Mouse (Mus musculus): ENCODE measurements around the gene Galt. TPM values are rescaled to one million over a fixed set of nuclear protein-coding genes. Genes with fewer than 3 reads are reported as not detected.

The Galt gene
- total RNA-seq (2022), result 10 to 100 TPM; 52.0 to 67.1 (median 53.6) TPM

- DNase-seq (ENCODE audit: low spot score in 2 of 2), result no peak
Observed at GRCm38 (mm10) chr4:41754797-41755337, at the start of gene Galt. Gene Galt (plus strand): TSS chr4:41755228.

DNA sequence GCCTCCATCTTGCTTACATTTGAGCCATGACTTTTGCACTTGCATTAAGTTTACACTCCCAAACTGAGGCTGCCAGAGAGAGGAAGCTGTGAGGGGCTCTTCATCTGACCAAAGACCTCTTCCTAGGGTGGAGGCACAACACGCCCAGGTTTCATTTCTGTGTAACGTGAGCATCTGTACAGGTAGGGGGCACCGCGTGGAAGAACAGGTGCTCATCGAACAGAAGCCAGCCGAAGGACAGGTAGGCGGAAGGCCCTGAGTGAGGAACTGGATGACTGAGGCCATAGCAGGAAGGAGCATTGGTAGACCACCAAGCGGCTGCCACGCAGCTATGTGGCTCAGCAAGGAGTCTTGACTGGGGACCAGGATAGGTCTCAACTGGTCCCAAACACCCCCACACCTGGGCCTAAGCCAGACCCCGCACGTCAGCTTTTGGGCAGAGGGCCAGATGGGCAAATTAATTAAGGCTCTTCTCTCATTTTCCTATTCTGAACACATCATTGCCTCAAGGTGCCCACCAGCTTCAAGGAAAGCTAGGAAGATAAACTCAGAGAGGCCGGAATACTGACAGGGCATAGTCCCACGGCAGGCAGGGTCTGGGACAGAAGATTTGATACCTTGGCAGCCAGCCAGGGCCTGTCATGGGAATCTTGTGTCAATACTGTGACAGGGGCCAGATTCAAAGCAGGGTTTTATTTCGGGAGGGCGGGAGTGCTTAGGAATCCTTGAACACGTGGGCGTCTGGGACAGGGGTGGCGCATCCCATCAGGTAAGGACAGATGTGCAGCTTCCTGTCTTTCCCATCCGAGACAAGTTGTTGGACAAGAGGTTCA lies 48.9 kb upstream of the Galt start:
- no peak for DNase-seq (ENCODE audit: low spot score in 2 of 2)

DNA sequence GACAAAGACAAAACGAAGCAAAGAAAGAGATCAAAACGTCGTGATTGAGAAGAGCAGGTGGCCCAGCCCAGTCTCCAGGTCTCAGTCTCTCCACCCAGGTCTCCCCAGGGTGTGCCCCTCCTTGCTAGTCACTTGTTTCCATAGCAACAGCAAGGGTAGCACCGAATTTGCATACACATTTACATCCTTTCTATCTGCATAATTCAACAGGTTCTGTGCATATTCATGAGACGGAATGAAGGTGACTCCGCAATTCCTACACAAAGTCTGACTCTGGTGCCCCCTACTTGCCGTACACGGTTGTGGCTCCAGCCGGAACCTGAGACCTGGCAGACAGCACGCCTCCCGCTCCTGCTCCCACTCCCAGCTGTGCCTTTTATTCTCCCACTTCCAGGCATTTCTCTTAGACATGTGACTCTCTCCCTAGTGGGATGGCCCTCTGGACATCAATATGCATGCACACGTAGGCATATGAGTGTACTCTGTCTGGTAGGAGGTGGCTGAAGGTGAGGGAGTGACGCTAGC lies 48.0 kb upstream of the Galt start:
- peak; percentile 69 to 75 for DNase-seq (ENCODE audit: low spot score in 2 of 2)

- DNase-seq (ENCODE audit: low spot score in 2 of 2), result no peak
Observed at GRCm38 (mm10) chr4:41708192-41708745, 46.8 kb upstream of the Galt start.

GRCm38 (mm10) chr4:41710229-41710628 lies 44.8 kb upstream of the Galt start:
- DNase-seq (ENCODE audit: low spot score in 2 of 2), result no peak

DNA sequence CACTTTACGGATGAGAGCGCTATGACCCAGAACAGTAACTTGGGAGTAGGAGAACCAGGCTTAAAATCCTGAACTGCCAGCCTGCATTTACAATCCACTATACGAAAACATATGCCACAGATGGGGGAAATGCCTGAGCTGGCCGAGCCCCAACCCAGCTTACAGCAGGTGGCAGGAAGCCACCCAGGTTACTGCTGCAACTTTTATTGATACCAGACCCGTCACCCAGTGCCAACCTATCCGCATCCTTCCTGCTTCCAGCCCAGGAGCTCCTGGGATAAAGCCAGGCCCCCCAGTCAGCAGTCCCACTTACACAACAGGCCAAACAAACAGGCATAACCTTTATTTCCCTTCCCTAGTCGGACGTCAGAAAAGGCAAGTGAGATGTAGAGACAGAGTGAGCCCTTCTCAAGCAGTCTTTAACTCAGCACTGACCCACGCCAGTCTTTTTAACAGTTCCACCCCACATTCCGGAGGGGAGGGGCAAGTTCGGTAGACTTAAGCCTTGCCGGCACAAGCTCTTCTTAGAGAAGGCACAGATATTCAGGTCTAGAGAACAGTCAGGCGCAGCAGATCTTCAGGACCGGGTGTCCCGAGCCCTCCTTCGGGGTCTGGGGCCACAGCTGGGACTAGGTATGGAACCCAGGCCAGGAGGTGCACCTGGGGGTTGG lies 43.2 kb upstream of the Galt start:
- peak in 1 of 2 experiments; percentile 46 for DNase-seq (ENCODE audit: low spot score in 2 of 2)

- DNase-seq (ENCODE audit: low spot score in 2 of 2), result no peak
Observed at GRCm38 (mm10) chr4:41712421-41713196, 42.4 kb upstream of the Galt start.

- DNase-seq (ENCODE audit: low spot score in 2 of 2), result peak; percentile 68 to 74
Observed at GRCm38 (mm10) chr4:41713197-41714067, 41.6 kb upstream of the Galt start, which contains the start of gene Rpp25l. Gene Rpp25l (minus strand): TSS chr4:41713534.

- peak; percentile 71 to 75 for DNase-seq (ENCODE audit: low spot score in 2 of 2)
Observed at GRCm38 (mm10) chr4:41714276-41714675, 40.8 kb upstream of the Galt start.

DNA sequence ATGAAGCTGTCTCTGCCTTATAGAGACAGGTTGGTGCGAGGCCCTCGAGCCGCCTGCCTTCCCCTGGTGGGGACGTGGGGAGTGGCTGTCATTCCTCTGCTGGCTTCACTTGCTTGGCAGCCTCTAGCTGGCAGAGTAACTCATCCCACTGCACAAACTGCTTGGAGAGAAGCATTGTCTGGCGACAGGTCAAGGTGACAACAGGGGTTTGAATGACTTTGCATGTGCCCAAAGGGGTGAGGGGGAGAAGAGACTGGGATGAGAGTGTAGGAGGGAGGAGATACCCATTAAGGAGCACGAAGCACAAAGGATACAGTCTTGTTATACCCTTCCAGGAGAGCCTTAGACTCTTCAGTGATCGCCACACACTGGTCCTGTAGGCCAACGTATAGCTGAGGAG lies 39.9 kb upstream of the Galt start:
- no peak for DNase-seq (ENCODE audit: low spot score in 2 of 2)

DNA sequence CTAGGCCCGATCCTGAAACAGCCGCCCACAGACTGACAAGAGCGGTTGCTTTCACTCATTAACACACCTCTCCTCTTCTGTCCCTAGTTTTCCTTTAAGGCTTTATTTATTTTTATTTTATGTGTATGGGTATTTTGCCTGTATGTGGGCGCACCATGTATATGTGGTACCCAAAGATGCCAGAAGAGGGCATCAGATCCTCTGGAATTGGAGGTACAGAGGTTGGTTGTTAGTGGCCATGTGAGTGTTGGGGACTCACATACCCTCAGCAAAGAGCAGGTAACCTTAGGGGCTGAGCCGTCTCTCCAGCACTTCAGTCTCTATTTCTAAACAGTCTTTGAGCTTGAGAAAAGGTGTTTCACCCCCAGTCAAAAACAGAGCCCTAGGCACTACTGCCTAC lies 39.4 kb upstream of the Galt start:
- peak in 1 of 2 experiments; percentile 49 for DNase-seq (ENCODE audit: low spot score in 2 of 2)

DNA sequence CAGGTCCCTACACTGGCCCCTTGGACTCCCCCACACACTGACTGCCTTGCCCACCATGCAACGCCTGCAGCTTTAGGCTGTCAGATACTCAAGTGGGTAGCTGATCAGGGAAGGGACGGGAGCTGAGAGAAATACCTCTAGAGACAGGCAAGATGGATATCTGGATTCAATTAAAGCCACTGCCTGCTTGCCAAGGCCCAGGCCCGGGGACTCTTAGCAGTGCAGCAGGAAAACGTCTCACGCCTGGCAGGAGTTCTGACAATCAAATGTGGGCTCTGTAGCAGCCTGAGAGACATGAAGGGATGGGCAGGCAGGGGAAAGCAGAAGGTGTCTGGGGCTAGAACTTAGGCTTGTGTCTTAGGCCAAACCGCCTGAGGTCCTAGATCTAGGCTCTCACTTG lies 38.2 kb upstream of the Galt start:
- DNase-seq (ENCODE audit: low spot score in 2 of 2), result no peak

GRCm38 (mm10) chr4:41722918-41723351 lies 32.1 kb upstream of the Galt start, which contains the start of gene Dctn3:
Gene Dctn3 (minus strand): TSS chr4:41723170.
- peak; percentile 93 to 95 for DNase-seq (ENCODE audit: low spot score in 2 of 2)

DNA sequence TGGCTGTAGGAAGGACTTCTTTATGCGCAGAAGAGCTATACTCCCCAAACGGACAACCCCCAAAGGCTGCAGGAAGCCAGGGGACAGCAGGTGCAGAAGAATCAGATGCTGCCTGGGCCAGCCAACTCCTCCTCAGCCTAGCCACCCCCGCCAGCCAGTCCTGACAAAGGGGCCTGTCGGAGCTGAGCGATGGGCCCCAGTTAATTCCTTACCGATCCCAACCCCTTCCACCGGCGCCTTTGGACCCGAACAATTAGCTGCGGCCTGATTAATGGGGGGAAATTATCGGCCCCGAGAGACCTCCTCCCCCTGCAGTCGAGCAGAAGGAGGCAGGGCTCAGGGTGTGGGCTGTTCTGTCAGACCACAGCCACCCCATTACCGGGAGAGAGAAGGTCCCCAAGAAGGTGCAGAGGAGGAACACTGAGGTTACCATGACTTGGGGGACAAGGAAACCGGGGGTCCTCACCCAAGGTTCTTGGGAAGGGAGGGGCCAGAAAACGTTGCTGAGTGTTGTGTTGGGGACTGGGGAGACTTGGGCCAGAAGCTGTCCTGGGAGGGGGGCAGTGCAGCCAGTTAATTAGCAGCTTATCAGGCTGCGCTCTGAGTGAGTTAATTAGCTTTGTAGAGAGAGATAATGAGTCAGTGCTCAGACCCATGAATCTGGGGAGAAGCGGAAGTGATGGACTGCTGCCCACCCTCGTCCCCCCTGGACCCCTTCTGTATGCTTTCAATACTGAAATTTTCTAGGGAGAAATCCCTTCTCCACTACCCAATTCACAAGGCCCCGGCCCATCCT lies 28.0 kb upstream of the Galt start:
- DNase-seq (ENCODE audit: low spot score in 2 of 2), result no peak

- no peak for DNase-seq (ENCODE audit: low spot score in 2 of 2)
Observed at GRCm38 (mm10) chr4:41731052-41731765, 23.8 kb upstream of the Galt start, which contains the start of gene Arid3c. Gene Arid3c (minus strand): TSS chr4:41731142.

- peak in 1 of 2 experiments; percentile 85 for DNase-seq (ENCODE audit: low spot score in 2 of 2)
Observed at GRCm38 (mm10) chr4:41737602-41738255, 17.3 kb upstream of the Galt start.

DNA sequence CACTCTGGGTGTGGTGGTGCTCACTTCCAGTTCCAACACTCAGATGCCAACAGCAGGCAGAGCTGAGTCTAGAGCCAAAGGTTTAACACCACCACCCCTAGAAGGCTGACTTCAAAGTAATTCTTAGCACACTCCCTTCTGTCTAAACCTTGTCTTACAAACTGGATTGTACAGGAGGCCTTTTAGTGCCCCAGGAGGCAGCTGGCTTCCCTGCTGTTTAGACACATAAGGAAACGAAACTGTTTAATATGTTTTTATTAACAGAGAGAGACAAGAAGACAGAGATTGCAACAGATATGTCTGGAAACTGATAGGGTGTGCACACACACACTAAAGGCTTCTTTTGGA lies 16.8 kb upstream of the Galt start:
- DNase-seq (ENCODE audit: low spot score in 2 of 2), result no peak

DNA sequence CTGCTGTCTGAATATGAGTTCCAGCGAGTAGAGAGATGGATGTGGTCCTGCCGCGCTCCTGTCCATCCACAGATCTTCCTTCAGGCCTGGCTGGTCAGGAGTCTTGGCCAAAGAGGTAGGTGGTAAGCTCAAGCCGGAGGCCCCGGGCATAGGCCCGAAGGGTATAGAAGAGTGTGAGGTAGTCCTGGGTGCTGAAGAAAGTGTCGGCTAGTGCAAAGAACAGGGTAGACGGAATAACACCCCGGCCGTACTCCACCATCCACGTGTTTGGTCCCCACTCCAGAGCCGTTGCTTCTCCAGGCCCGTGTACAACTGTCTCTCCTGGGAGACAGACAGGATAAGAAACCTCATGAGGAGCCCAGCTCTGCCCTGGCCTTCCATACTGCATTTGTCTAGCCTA lies 15.8 kb upstream of the Galt start:
- DNase-seq (ENCODE audit: low spot score in 2 of 2), result no peak

All from layer of hippocampus, adult 8-10 months (tissue).